Mouse (Mus musculus): ENCODE results near the gene Uchl5.

Gene Uchl5

DNA sequence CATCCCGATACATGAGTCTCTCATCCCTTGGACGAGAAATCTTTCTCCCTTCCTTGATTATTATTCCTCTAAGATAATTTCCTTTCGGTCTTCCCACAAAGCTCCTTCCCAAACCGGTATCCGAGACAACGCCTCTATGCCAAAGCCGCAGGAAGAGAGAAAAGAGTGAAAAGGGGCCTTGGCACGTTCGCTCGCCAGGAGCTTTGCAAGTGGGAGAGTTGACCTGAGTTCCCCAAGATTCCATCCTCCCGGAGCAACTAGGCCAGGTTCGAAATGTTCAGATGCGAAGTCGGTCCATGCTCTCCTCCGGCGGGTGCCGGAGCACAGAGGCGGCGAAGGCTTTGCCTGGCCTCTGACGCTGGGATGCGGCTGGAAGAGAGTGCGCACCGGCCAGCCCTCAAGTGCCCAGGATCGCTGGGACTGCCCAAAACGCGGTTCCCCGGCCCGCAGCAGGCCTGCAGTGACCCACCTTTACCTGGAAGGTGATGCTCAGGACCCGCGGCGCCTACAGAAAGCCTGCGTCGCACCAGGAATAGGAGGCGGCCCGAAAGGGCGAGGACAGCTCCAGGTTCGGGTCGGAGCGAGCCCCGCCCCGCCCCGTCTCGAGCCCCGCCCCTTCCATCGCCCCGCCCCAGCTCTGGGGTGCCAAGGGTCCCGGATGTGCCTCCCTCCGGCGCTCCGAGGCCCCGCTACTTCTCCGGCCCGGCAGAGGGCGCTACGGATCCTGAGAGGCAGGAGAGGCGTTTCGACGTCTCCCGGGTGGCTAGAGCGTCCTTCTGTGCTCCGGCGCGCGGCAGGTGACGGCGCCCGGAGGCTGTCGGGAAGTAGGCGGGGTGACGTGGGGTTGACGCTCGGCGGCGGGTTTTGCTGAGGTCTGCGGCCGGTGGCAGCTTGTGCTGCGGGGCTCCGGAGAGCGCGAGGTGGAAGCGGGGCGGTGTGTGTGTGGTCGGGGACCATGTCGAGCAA lies at the start of gene Uchl5, which contains the start of gene Trove2:
TSS of gene Uchl5 (plus strand) at position 827 of the 966 bp plus-strand sequence.
TSS of gene Trove2 (minus strand) at position 623 of the 966 bp plus-strand sequence.
- DNase-seq (ENCODE audit: low spot score): peak; percentile 98

DNA sequence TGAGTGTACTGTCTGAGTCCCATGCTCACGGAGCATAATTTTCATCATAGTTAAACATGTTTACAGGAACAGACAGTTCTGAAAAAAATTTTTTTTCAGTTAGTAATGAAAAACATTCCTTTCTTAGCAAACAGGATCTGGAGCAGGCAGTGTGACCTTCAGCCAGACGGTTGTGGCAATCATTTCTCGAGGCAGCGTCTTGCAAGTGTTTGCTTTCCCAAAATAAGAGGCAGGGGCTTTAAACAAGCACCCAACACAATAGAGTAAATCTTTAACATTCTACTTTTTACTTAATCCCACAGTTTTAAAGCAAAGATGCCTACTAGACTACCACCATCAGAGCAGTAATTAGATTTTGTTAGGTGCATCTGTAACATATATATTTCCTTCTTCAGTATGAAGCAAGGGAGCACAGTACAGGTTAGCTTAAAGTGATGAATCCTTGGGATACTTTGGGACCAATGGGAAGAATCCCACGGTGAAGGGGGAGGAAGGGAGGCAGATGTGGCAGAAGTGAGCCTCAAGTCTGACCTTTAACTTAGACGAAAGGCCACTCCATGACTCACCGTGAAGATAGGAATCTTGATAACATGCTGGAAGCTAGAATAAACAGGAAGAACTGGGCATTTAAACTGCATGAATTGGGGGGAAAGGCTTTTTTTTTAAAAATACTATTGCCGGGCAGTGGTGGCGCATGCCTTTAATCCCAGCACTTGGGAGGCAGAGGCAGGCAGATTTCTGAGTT lies 49.2 kb upstream of the Uchl5 start:
- DNase-seq (ENCODE audit: low spot score): no peak

DNA sequence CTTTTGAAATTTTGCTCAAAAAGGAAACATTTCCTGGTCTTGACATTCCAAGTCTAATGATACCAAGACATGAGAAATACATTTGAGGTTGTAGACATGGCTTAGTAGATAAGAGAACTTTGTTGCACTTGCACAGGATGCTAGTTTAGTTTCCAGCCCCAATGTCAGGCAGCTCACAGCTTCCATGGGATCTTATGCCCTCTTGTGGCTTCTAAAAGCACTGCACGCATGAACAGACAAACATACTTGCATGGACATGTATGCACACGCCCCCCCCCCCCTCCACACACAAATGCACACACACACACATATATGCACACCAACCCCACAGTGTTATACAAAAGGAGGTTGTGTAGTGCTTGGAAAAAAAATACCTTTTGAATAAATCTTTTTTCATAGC lies 46.2 kb upstream of the Uchl5 start:
- DNase-seq (ENCODE audit: low spot score): no peak

DNA sequence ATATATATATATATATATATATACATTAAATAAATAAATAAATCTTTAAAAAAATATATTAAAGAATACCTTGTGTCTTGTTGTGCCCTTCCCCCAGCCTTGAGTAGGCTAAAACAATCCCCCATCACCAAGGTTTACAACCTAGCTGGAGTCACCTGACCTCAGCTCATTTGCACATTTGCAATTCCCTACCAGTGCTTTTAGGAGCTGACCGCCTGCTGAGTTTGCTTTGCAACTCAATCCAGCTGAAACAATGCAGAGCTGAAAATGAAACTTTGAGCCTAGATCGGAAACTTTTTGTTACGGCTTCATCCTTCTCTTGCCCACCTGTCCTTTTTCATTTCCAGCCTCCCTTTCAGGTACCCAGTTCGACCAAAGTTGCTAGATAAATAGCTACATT lies 45.4 kb upstream of the Uchl5 start:
- no peak for DNase-seq (ENCODE audit: low spot score)

DNA sequence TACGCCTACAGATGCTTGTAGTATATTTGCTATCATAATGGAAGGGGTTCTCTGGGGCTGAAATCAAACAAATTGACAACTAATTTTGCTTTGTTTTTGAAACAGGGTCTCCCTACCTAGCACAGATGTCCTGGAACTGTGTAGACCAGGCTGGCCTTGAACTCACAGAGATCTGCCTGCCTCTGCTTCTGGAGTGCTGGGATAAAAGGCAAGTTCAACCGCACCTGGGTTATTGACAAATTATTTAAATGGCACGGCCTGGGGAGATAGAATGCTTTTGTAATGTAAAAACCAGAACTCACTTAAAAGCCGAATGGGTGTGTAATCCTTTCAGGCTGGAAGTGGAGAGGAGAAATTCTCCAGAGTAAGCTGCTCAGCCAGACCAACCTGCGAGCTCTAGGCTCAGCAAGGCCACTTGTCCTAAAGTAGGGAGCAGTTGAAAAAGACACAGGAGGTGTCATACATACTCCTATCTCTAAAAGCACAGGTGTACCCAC lies 43.1 kb upstream of the Uchl5 start:
- DNase-seq (ENCODE audit: low spot score): no peak

DNA sequence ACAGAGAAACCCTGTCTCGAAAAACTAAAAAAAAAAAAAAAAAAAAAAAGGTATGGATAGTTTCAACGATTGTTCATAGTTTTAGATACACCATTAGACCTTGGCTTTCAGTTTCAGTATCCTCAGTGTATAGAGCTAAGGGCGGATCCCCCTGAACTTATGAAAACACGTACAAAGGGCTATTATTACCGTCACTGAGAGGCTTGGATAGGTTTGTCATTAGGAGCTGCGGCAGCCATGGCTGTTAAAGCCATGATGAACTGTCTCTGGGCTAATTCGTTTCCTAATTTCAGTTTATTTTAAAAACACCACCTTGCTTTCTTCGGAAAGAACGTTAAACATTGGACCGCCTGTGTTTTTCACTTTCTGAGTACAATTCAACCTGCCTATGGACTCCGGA lies 38.3 kb upstream of the Uchl5 start:
- no peak for DNase-seq (ENCODE audit: low spot score)

DNA sequence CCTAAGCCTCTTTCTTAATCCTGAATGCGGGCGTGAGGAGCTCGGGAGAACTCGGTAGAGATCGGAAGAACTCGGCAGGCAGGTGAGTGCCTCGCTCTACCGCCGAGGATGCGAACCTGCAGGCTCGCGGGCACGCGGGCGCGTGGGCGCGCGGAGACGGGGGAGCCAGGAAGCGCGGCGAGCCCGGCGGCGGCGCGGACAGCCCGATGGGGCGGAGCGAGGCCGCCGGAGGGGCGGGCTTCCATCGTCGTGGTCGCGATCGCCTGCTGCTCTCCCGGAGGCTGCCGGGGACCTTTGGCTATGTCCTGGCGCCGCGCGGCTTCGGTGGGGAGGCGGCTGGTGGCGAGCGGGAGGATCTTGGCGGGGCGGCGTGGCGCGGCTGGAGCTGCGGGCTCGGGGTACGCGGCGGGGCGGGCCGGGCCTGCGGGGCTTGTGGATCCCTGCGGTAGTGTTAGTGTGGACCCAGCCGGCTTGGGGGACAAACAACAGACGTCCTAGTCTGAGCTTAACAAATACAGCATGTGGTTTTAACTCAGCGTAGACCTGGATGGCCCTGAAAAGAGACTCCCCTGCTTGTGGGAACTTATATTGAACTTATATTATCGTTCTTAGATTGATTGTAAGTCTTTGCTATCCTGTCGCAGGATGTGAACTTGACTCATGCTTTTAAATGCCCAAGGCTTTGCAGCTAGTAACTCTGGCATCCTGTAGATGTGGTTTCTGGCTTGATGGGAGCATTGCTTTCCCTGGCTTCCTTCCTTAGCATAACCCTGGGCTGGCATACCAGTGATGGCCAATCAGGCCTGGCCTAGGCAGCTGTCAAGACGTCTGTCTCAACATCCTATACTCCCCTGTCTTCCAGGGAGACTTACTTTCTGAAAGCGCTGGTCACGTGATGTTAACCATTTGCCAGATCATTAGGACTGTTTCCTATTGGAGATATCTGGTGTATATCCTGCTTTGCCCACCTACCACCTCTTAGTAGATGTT lies 37.4 kb upstream of the Uchl5 start:
- peak; percentile 79 for DNase-seq (ENCODE audit: low spot score)

DNA sequence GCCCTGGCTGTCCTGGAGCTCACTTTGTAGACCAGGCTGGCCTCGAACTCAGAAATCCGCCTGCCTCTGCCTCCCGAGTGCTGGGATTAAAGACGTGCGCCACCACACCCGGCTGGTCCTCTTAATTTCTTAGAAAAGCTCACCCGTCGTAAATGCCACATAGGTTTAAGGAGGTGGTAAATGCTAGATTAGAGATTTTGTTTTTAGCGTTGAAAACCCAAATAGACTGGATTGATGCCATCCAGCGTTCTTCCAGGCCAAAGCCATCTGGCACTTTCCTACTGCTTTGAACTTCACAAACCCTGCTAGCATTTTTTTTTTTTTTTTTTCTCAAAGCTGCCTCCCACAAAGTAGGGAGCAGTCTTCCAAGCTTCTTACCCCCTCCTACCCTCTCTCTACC lies 36.5 kb upstream of the Uchl5 start:
- DNase-seq (ENCODE audit: low spot score): no peak

DNA sequence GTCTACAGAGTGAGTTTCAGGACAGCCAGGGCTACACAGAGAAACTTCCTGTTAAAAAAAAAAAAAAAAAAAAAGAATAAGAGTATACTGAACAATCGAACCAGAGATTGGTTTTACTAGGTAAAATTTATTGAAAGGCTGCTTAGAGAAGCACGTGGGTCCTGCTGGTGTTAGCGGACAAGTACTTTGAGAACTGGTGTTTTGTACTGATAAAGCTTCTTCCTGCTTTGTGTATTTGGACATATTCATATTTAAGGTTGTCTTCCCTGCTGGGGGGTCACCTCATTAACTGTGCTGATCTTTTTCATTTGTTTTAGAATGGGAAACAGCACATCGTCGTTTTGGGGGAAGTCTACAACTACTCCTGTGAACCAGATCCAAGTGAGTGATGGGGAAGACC lies 35.7 kb upstream of the Uchl5 start:
- DNase-seq (ENCODE audit: low spot score): no peak

DNA sequence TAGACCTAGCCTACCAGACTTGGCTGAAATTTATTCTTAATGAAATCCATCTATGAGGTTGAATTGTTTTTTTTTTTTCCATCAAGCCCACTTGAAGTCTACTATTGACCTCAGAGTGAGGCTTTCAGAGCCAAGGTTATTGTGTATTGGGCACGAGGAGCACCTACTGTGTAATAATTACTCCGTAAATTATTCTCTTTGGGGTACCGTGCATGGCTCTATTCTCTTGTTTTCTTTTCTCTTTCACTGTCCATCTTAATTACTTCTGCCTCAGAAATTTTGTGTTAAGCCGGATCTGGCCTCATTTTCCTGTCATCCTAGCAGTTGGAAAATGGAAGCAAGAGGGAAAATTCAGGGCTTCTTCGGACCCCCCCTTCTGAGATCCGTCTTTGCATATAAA lies 34.9 kb upstream of the Uchl5 start:
- DNase-seq (ENCODE audit: low spot score): no peak

DNA sequence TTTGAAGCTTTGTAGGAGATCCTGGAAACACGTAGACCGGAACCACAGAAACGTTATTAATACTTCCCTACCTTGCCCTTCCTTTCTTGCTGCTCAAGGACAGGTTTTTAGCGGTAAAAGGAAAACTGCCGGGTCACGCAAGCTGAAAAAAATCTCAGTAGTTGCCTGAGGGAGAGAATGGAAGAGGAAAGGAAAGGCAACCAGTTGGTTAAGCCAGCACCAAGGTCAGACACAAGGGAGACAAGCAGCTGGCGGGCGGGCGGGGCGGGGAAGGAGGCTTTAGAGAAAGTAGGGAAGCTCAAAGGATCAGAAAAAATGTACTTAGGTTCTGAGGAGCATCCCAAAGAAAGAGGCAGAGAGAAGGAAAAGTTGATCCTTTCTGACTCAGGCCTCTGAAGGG lies 31.2 kb upstream of the Uchl5 start:
- no peak for DNase-seq (ENCODE audit: low spot score)

DNA sequence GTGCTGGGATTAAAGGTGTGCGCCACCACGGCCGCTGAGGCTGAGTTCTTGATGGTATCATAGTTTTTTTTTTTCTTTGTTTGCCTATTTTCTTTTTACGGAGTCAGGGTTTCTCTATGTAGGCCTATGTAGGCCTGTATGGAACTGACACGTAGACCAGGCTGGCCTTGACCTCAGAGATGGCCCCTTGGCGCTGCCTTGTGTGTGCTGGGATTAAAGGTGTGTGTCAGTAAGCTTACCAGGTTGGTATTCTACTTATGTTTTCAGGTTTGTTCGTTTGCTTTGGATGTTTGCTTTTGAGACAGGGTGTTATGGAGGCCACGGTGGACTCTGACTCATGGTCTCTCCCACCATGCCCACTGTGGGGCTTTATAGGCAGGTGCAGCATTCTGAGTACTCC lies 14.9 kb upstream of the Uchl5 start:
- no peak for DNase-seq (ENCODE audit: low spot score)

DNA sequence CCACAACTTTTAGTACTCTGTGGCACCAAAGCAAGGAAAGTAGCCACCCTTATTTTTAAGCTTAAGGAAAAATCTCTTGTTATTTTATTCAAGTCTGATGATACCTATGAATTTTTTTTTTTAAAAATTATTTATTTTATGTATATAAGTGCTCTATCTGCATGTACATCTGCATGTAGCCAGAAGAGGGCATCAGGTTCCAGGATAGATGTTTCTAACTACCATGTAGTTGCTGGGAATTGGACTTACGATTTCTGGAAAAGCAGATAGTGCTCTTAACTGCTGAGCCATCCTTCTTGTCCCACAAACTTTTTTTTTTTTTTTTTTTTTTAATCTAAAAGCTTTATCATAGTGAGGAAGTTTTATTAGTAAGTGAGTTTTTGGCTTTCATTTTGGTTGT lies 12.6 kb upstream of the Uchl5 start:
- no peak for DNase-seq (ENCODE audit: low spot score)

DNA sequence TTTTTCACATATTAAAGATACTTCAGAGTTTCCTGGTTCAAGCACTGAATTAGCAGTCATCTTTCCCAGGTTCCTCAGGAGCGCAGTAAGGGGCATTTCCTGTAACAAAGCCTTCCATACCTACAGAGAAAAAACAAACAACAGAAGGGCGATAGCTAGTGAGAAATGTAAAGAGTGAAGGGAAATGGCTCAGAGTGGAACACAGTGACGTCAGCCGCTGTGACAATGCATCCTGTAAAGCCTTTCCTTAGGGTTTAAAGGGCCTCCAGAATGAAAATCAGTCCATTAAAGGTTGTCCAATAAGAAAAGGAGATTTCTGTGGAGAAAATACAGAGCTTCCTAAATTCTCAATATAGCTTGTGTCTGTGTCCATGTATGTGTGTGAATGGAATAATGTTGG lies 11.3 kb upstream of the Uchl5 start:
- no peak for DNase-seq (ENCODE audit: low spot score)

DNA sequence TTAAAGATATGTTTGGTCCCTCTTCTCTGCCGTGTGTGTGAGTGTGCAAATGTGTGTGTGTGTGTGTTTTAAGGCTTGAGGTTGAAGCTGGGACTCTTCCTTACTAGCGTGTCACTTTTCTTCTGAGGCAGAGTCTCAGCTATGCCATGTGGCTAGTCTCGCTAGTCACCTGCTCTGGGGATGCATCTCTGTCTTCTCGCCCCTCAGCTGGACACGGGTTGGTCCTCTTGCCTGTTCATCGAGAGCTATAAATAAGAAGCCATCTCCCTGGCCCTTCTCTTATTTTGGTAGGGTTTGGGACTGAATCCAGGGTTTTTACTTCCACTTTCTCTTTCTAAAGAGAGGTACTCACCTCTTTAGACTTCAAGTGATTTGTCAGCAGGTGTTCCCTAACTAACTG lies 10.8 kb upstream of the Uchl5 start:
- no peak for DNase-seq (ENCODE audit: low spot score)

DNA sequence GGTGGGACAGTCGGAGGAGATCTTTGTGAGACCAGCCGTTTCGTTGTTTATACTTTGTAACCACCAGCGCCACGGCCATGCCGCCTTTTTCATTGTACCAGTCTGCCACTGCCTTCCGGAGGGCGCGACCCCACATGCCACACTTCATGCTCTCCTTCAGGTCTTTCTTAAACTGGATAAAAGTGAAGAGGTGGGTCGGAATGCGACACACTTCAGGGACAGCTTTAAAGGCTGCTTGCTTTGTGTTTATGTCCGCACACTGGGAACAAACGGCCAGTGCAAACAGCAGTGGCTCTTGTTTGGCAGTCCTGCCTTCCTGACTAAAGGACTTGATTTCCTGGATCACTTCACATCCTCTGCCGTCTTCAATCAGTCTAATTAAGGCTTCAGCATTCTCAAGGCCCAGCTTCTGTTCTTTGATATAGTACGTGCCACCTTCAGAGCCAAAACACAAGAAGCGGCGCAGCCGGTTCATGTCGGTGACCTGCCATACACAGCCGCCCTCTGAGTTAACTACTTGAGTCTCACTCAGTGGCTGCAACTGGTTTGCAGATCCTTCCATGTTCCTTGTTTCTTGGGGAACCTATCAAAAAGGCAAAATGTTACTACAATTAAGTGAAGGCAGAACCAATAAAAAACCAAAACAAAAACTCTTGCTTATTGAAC lies 6.5 kb upstream of the Uchl5 start:
- no peak for DNase-seq (ENCODE audit: low spot score)

DNA sequence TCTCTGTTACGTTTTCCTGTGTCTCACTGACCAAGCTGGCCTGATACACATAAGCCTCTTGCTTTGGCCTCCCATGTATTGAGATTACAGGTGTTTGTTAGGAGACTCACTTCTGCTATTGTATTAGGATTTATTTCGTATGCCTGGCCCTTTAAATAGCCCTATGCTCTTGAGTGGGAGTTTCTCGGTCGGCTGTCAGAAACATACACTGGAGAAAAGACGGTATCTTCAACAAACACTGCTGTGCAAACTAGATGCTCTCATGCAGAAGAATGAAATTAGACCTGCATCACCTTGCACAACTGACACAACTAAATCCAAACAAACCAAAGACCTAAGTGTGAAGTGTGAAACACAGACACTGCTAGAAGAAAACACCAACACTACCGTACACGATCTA lies 4.0 kb upstream of the Uchl5 start:
- no peak for DNase-seq (ENCODE audit: low spot score)

DNA sequence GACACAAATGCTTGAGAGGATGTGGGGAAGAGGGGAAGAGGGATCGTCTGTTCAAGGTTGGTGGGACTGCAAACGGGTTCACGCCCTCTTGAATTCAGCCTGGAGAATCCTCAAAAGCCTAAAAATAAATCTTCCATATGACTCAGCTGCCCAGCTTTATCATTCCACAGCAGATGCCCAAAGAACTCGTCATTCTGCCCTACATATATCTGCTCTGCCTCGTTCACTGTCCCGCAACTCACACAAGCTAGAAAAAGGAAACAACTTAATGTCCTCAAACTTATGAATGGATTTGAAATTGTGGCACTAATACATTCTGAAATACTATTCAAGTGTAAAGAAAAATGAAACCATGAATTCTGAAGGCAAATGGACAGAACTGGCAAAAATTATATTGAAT lies 3.2 kb upstream of the Uchl5 start:
- no peak for DNase-seq (ENCODE audit: low spot score)

DNA sequence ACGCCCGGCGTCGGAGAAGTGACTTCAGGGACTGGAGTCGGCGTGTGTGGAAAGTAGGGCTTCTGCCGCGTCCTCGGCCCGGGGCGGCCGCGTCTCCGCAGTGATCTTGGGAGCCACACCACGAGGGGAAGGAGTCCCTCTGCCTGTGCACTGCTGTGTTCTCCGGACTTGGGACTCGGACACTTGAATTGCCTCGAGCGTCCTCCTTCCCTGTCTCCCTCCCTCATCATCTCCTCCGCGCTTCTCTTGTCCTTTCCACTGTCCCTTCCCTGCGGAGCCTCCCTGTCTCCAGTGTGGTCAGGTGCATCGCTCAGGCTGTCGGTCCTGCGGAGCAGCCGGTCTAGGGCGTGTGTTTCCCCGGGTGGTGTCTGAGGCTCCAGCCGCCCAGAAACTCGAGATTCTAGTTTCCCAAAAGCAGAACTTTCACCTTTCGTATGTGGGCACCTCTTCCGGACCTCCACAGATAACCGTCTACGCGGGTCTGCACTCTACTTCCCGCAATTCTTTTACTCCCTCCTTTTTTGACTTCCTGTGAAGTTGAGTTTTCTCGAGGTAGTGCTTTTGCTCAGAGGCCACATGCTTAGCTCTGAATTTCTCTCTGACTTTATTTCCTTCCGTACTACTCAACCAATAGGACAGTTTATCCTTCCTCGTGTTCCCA lies 616 bp downstream of the Uchl5 start:
- no peak for DNase-seq (ENCODE audit: low spot score)

DNA sequence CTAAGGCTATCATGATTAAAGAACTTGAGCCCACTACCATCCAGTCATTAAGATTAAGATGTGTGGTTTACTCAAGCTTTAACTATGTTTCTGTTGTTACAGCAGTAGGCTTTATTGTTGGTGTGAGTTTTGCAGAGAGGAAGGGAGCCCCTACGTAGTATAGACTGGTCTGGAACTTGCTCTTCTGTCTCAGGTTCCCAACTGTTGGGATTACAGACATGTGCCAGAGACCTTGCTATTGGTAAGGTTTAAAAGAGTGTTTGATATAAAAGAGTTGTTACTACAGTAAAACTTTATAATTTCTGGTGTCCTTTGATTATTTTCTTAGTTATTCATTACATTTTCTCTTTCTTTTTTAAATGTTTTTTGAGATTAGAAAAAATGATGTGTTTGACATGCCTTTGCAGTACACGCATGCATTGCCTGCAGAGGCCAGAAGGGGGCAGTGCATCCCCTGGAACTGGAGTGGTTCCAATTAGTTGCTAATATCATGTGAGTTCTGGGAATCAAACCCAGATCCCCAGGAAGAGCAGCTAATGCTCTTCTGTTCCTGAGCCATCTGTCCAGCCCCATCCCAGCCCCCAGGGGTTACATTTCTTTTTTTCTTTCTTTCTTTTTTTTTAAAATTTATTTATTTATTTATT lies 11.6 kb downstream of the Uchl5 start:
- DNase-seq (ENCODE audit: low spot score): no peak

Data from ovary, postnatal 14 days (tissue).